Comparison of ENCODE assay signal across 8 mouse cellular contexts in the genomic region with DNA sequence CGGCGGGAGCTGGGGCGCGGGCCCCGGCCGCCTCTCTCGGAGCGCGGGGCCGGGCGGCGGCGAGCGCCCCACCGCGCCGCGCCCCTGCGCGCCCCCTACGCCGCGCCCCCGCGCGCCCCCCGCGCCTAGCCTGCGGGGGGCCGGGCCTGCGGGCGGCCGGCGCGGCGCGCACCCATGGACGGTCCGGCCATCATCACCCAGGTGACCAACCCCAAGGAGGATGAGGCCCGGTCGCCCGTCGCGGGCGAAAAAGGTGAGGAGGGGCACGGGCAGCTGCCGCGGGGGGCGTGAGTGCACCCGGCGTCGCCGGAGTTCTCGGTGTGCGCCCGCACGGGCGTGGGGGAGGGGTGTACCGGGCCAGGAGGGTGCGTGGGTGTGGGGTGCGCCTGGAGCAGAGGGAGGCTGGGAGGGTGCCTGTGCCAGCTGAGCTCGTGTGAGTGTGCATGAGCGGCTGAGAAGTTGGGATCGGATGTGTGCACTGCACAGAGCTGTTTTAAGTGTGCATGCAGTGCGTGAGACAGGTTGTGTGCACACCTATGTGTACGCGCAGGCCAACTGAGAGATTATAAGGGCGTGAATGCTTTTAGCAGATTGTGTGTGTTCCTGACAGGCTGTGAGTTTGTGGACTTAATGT. TPM values are rescaled to one million over a fixed set of nuclear protein-coding genes. Genes with fewer than 3 reads are reported as not detected.
DNase-seq lines count a peak whose midpoint lies in the region; ATAC-seq and TF ChIP-seq lines count a peak whose summit lies in the region.

No protein-coding gene starts in this region.

- TF ChIP-seq EP300 in heart, adult 2 months (IDR thresholded peaks at IDR 0.05; ENCODE audit: insufficient read depth, low read depth, low read length), result no peak
- no peak for TF ChIP-seq EP300 in stomach, postnatal 0 days (optimal IDR thresholded peaks at IDR 0.05)

- intact Hi-C loops in heart, adult 2 months (cut with DNase I), result loop anchor here (2.0 kb wide), 1 partner anchor 48 kb away; no protein-coding TSS in a partner anchor

- H3K4me2 ChIP-seq in midbrain, embryonic 12.5 days (replicated peaks), result peak overlapping the region; percentile 95
- H3K4me2 ChIP-seq in stomach, postnatal 0 days (replicated peaks; ENCODE audit: low read depth), result peak overlapping the region; percentile 82

- H3K27ac ChIP-seq in heart, adult 2 months, result peak overlapping the region; percentile 42
- H3K27ac ChIP-seq in limb, embryonic 10.5 days, result peak overlapping the region; percentile 91
- peak overlapping the region; percentile 76 for H3K27ac ChIP-seq in midbrain, embryonic 12.5 days (replicated peaks)
- peak overlapping the region; percentile 90 for H3K27ac ChIP-seq in stomach, postnatal 0 days (replicated peaks)

- no peak for TF ChIP-seq CTCF in heart, adult 2 months (IDR thresholded peaks at IDR 0.05)
- TF ChIP-seq CTCF in stomach, postnatal 0 days (IDR thresholded peaks at IDR 0.05; ENCODE audit: low read depth), result no peak

- peak; percentile 35 for ATAC-seq in midbrain, embryonic 12.5 days (ENCODE audit: low FRiP score, low read depth)
- peak; percentile 53 for ATAC-seq in stomach, postnatal 0 days (ENCODE audit: low FRiP score, low TSS enrichment)

- WGBS in heart, adult 2 months, result 6% methylated on average over 61 of the region's 68 CpGs
- WGBS in limb, embryonic 10.5 days, result 7% methylated on average over 68 of the region's 68 CpGs
- 3% methylated on average over 50 of the region's 68 CpGs for WGBS in midbrain, embryonic 12.5 days
- WGBS in stomach, postnatal 0 days, result 2% methylated on average over 33 of the region's 68 CpGs

- no peaks in the 10 kb centered on the region for H3K9me3 ChIP-seq in limb, embryonic 10.5 days (replicated peaks)
- no peaks in the 10 kb centered on the region for H3K9me3 ChIP-seq in midbrain, embryonic 12.5 days
- H3K9me3 ChIP-seq in stomach, postnatal 0 days (ENCODE audit: control insufficient read depth, low read length), result no peaks in the 10 kb centered on the region

- H3K79me2 ChIP-seq in heart, adult 2 months (replicated peaks; ENCODE audit: control insufficient read depth, insufficient read depth, low read length), result no peaks in the 10 kb centered on the region

- peak overlapping the region; percentile 63 for H3K4me3 ChIP-seq in heart, adult 2 months
- H3K4me3 ChIP-seq in limb, embryonic 10.5 days, result peak overlapping the region; percentile 90
- peak overlapping the region; percentile 81 for H3K4me3 ChIP-seq in midbrain, embryonic 12.5 days
- H3K4me3 ChIP-seq in stomach, postnatal 0 days (ENCODE audit: low read depth, low read length), result peak overlapping the region; percentile 80

- H3K4me1 ChIP-seq in heart, adult 2 months (ENCODE audit: control insufficient read depth, insufficient read depth, low read length), result peaks cover 3% of the 10 kb centered on the region
- H3K4me1 ChIP-seq in limb, embryonic 10.5 days, result peaks cover 60% of the 10 kb centered on the region
- H3K4me1 ChIP-seq in midbrain, embryonic 12.5 days, result peaks cover 34% of the 10 kb centered on the region
- peaks cover 7% of the 10 kb centered on the region; the same call in 1 of the 2 replicates for H3K4me1 ChIP-seq in stomach, postnatal 0 days (replicated peaks; ENCODE audit: control insufficient read depth, insufficient read depth)

- H3K9ac ChIP-seq in heart, adult 2 months (ENCODE audit: low read depth, low read length), result peak overlapping the region; percentile 71
- H3K9ac ChIP-seq in midbrain, embryonic 12.5 days (replicated peaks), result peak overlapping the region; percentile 82
- peak overlapping the region; percentile 81 for H3K9ac ChIP-seq in stomach, postnatal 0 days (ENCODE audit: low read length)

- no peaks in the 10 kb centered on the region for H3K27me3 ChIP-seq in heart, adult 2 months (ENCODE audit: control insufficient read depth, insufficient read depth, low read length)
- peaks cover 18% of the 10 kb centered on the region for H3K27me3 ChIP-seq in limb, embryonic 10.5 days (ENCODE audit: low read depth, poor library complexity, severe bottlenecking)
- H3K27me3 ChIP-seq in midbrain, embryonic 12.5 days, result peaks cover 19% of the 10 kb centered on the region
- no peaks in the 10 kb centered on the region for H3K27me3 ChIP-seq in stomach, postnatal 0 days (ENCODE audit: control insufficient read depth, insufficient read depth, low read length)

- TF ChIP-seq POLR2A in heart, adult 2 months (IDR thresholded peaks at IDR 0.05; ENCODE audit: insufficient read depth, low read depth, low read length), result no peak

- peak; percentile 58 to 63 for DNase-seq in heart, adult 2 months
- no peak for DNase-seq in heart, adult 9 months (ENCODE audit: low spot score in 2 of 2)
- peak; percentile 41 for DNase-seq in cerebellum, adult 8-10 months
- peak; percentile 23 for DNase-seq in gastrocnemius, adult 18-20 months (ENCODE audit: low spot score)
- DNase-seq in kidney, adult 18-20 months, result peak; percentile 64
- peak; percentile 57 for DNase-seq in limb, embryonic 10.5 days (ENCODE audit: low spot score)
- peak; percentile 75 for DNase-seq in stomach, postnatal 0 days (ENCODE audit: low spot score)

- H3K36me3 ChIP-seq in heart, adult 2 months (ENCODE audit: control insufficient read depth, insufficient read depth, low read length), result no peaks in the 10 kb centered on the region
- peaks cover 9% of the 10 kb centered on the region; the same call in 1 of the 2 replicates for H3K36me3 ChIP-seq in limb, embryonic 10.5 days
- no peaks in the 10 kb centered on the region for H3K36me3 ChIP-seq in midbrain, embryonic 12.5 days
- H3K36me3 ChIP-seq in stomach, postnatal 0 days (ENCODE audit: control insufficient read depth, insufficient read depth, low read length), result no peaks in the 10 kb centered on the region

RNA-seq across cellular contexts. Expression of a gene that starts 0.6 kb away (rescaled TPM):
- 1 to 10 TPM; 9.0 to 9.7 TPM for total RNA-seq in heart, adult 2 months (2021)
- 8.5 and 9.6 TPM in 2 replicates for polyA plus RNA-seq in heart, adult 2 months (2012; rRNA removed)
- total RNA-seq in gastrocnemius, adult 18-20 months (2021), result 1 to 10 TPM; 3.0 to 3.7 TPM
- 8.8 and 11.6 TPM in 2 replicates for polyA plus RNA-seq in limb, embryonic 10.5 days (2016; fragmentation: Nextera tagmentation; extraction: Ambion mirVana)
- polyA plus RNA-seq in midbrain, embryonic 12.5 days (2016; fragmentation: Nextera tagmentation; extraction: Ambion mirVana), result 5.2 and 6.3 TPM in 2 replicates
- 7.4 and 9.0 TPM in 2 replicates for polyA plus RNA-seq in stomach, postnatal 0 days (2015; fragmentation: Nextera tagmentation; extraction: Ambion mirVana)

Comparison
In these comparisons a context has a peak if more than half of its experiments do, and no peak if none do; other contexts are left out.
1. DNase-seq: peak in heart, adult 2 months (2 of 2), cerebellum, adult 8-10 months (single experiment), gastrocnemius, adult 18-20 months (single experiment), kidney, adult 18-20 months (single experiment), limb, embryonic 10.5 days (single experiment) and stomach, postnatal 0 days (single experiment); none in heart, adult 9 months (0 of 2).
2. Peak in every context shown above with its lines, with median percentiles within 50 percentile points of each other: H3K27ac ChIP-seq, H3K4me3 ChIP-seq and H3K9ac ChIP-seq.